Mouse (Mus musculus) right cerebral cortex, adult 18-20 months (tissue): Measurements from ENCODE around the gene Nap1l3.

Source experiments
- DNase-seq: peaks from one replicate; pipeline ENCODE4 v3.0.0; 2022; ENCODE audit warnings: mixed read lengths

The Nap1l3 gene

GRCm38 (mm10) chrX:122396781-122397581 is at the start of gene Nap1l3:
Gene Nap1l3, minus strand, starts transcription at chrX:122397401.
- peak; percentile 87 for DNase-seq

GRCm38 (mm10) chrX:122397652-122398051 is 451 bp upstream of the Nap1l3 start:
- no peak for DNase-seq
